Mouse (Mus musculus) stomach, postnatal 0 days (tissue): ENCODE data around the gene Fbxo8.

Experiments
- CTCF ChIP-seq: IDR thresholded peaks from 2 replicates; pipeline ENCODE4 v1.5.1; 2016; ENCODE audit warnings: antibody characterized with exemption, low read depth, mild to moderate bottlenecking, moderate library complexity
- EP300 ChIP-seq: optimal IDR thresholded peaks from 2 replicates; pipeline ENCODE3; 2016; ENCODE audit warnings: antibody characterized with exemption

- no peak for TF ChIP-seq EP300
- no peak for TF ChIP-seq CTCF
Measured at GRCm38 (mm10) chr8:56589004-56589403, 38.1 kb downstream of the Fbxo8 start.
